Mouse (Mus musculus) limb, embryonic 11.5 days (tissue): ENCODE measurements at regions not wholly inside any gene's neighbourhood (a gene's known extent, or its start where the extent isn't known, plus 50 kb on each side); places are given as distances from the start of the nearest gene placed in this dataset.

ENCODE experiments used
- ATAC-seq: fragments of 200-750 bp; cut with Nextera tagmentation; 2 replicates; pipeline ENCODE4 v1.8.0; 2017; ENCODE audit warnings: low read depth; ENCODE audit not compliant: insufficient number of reproducible peaks, low FRiP score, low TSS enrichment
- DNase-seq: peaks from one replicate; pipeline ENCODE4 v3.0.0-alpha.2; 2015; ENCODE audit warnings: low spot score
- H3K27ac ChIP-seq: fragments of 300-500 bp; sonication (generic); replicated peaks from 2 replicates; pipeline ENCODE4 v1.5.1; 2014; ENCODE audit warnings: low read depth, mild to moderate bottlenecking, low read length
- H3K27me3 ChIP-seq: fragments of 300-500 bp; sonication (generic); 2 replicates; pipeline ENCODE4 v1.6.1; 2014; ENCODE audit warnings: mild to moderate bottlenecking, low read length, mixed read lengths; ENCODE audit not compliant: control insufficient read depth, insufficient read depth
- H3K36me3 ChIP-seq: fragments of 300-500 bp; sonication (generic); 2 replicates; pipeline ENCODE4 v1.6.1; 2014; ENCODE audit warnings: mild to moderate bottlenecking, low read length, moderate library complexity, mixed read lengths; ENCODE audit not compliant: control insufficient read depth, insufficient read depth
- H3K4me1 ChIP-seq: fragments of 300-500 bp; sonication (generic); 2 replicates; pipeline ENCODE4 v1.6.1; 2014; ENCODE audit warnings: low read length, mixed read lengths; ENCODE audit not compliant: control insufficient read depth, insufficient read depth
- H3K4me2 ChIP-seq: fragments of 300-500 bp; sonication (generic); 2 replicates; pipeline ENCODE4 v1.6.1; 2014; ENCODE audit warnings: low read depth, mild to moderate bottlenecking, moderate library complexity; ENCODE audit not compliant: severe bottlenecking
- H3K4me3 ChIP-seq: fragments of 300-500 bp; sonication (generic); 2 replicates; pipeline ENCODE4 v1.5.1; 2014; ENCODE audit warnings: low read depth, low read length
- H3K9ac ChIP-seq: fragments of 300-500 bp; sonication (generic); 2 replicates; pipeline ENCODE4 v1.6.1; 2014; ENCODE audit warnings: mild to moderate bottlenecking, low read length
- H3K9me3 ChIP-seq: fragments of 300-500 bp; sonication (generic); 2 replicates; pipeline ENCODE4 v1.6.1; 2016; ENCODE audit warnings: low read length; ENCODE audit not compliant: control insufficient read depth
- WGBS: fragments of 180-500 bp; shearing (Covaris S2); extraction: QIAGEN DNeasy Blood & Tissue Kit; methylation state at CpG from one replicate; pipeline ENCODE4 v1.1.7; 2014; 5-methylcytosine and 5-hydroxymethylcytosine counted together

GRCm38 (mm10) chr14:109583084-109583483, 669.1 kb upstream of the Slitrk1 start:
- Histone ChIP-seq H3K27me3 (no peaks in the 10 kb centered on the region), H3K4me1 (no peaks in the 10 kb centered on the region)
- DNase-seq, result no peak

DNA sequence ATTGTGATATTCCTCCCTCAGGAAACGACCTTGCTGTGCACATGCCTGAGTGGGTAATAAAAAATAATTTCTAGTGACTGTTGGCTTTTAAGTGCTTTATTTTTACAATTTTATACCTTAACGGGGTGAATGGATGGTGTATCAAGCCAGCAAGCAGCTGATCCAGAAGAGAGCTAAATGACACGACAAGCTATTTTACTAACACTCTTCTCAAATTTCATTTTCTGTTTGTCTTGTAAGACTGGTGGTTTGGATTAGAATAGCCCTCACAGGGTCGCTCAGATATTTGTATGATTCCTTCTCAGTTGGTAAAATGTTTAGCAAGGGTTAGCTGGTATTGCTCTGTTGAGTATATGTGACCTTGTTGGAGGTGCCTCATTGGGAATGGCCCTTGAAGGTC, 665.7 kb upstream of the Slitrk1 start:
- Histone ChIP-seq H3K9me3 (no peaks in the 10 kb centered on the region), H3K4me2 (no peak overlapping the region), H3K4me3 (no peak overlapping the region), H3K4me1 (no peaks in the 10 kb centered on the region), H3K9ac (no peak overlapping the region), H3K36me3 (no peaks in the 10 kb centered on the region), H3K27ac (no peak overlapping the region), H3K27me3 (no peaks in the 10 kb centered on the region)
- ATAC-seq (no peak), DNase-seq (no peak)
- WGBS, result 66% methylated on average over 4 of the region's 4 CpGs

More at GRCm38 (mm10) chr14:109583084-109583483, 669.1 kb upstream of the Slitrk1 start:
- Histone ChIP-seq H3K4me3 (no peak overlapping the region), H3K36me3 (no peaks in the 10 kb centered on the region), H3K9me3 (no peaks in the 10 kb centered on the region), H3K27ac (no peak overlapping the region), H3K4me2 (no peak overlapping the region), H3K9ac (no peak overlapping the region)
- ATAC-seq, result no peak
- WGBS, result 94% methylated on average over 3 of the region's 3 CpGs

DNA sequence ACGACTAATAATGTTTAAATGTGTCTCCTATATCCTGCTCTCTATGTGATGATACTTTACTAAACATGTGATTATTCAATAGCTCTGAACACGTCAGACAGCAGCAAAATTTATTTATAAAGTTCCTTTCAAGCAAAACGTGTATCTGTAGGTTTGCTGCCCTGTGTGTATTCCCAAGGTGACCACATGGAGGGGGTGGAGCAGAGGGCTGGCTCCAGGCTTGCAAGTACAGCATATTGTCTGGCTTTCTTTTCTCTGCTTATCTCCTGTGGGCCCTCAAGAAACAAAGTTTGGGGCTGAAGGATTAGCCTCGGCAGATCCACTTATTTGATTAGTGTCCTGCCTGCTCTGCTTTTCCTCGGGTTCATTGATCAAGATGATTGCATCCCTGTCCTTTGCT, 636.6 kb upstream of the Slitrk1 start:
- H3K4me3 ChIP-seq, result no peak overlapping the region
- no peak overlapping the region for H3K4me2 ChIP-seq
- H3K9ac ChIP-seq, result no peak overlapping the region
- H3K27me3 ChIP-seq, result no peaks in the 10 kb centered on the region
- H3K36me3 ChIP-seq, result no peaks in the 10 kb centered on the region
- WGBS, result 55% methylated on average over 5 of the region's 5 CpGs
- ATAC-seq (no peak), DNase-seq (no peak)
- H3K4me1 ChIP-seq, result no peaks in the 10 kb centered on the region
- H3K9me3 ChIP-seq, result no peaks in the 10 kb centered on the region
- no peak overlapping the region for H3K27ac ChIP-seq

DNA sequence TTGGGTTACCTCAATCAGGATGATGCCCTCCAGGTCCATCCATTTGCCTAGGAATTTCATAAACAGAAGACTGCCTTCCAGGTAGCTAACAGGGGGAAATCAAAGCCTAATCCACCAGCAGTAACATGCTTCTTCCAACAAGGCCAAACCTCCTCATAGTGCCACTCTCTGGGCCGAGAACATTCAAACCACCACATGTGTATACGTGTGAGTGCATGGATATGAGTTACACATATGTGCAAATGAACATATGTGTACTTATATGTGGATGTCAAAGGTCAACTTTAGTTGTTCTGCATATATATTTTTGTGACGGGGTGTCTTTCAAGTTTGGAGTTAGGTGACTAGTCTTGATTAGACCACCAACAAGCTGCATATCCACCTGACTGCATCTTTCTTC, 601.0 kb upstream of the Slitrk1 start:
- Histone ChIP-seq H3K27ac (no peak overlapping the region), H3K4me1 (no peaks in the 10 kb centered on the region), H3K9me3 (no peaks in the 10 kb centered on the region), H3K36me3 (no peaks in the 10 kb centered on the region), H3K4me2 (no peak overlapping the region), H3K27me3 (no peaks in the 10 kb centered on the region), H3K9ac (no peak overlapping the region), H3K4me3 (no peak overlapping the region)
- DNase-seq (no peak), ATAC-seq (peak; percentile 57; the same call in 1 of the 2 replicates)
- 88% methylated on average over 3 of the region's 3 CpGs for WGBS
